Mouse (Mus musculus) macrophage (primary cell): ENCODE data around the gene Cdk5rap1. TPM values are rescaled to one million over a fixed set of nuclear protein-coding genes. Genes with fewer than 3 reads are reported as not detected.
"Not testable (repeated sequence)": the region's sequence is repeated elsewhere in the genome, so short reads cannot be mapped to it uniquely, and the experiment has no call there.

Source experiments
- H3K27ac ChIP-seq: fragments of 350-480 bp; formaldehyde crosslinking; 2 replicates; pipeline ENCODE4 v1.9.0; 2021
- H3K36me3 ChIP-seq: fragments of 350-480 bp; formaldehyde crosslinking; 2 replicates; pipeline ENCODE4 v1.9.0; 2021; ENCODE audit errors: inconsistent target
- H3K4me3 ChIP-seq: fragments of 350-480 bp; formaldehyde crosslinking; 2 replicates; pipeline ENCODE4 v1.9.0; 2021; ENCODE audit errors: inconsistent target
- H3K79me2 ChIP-seq: fragments of 350-480 bp; formaldehyde crosslinking; 2 replicates; pipeline ENCODE4 v1.9.0; 2021; ENCODE audit errors: inconsistent target
- WGBS: methylation state at CpG from one replicate; pipeline ENCODE4 v1.1.7; 2026; ENCODE audit warnings: inconsistent platforms; ENCODE audit not compliant: missing documents; 5-methylcytosine and 5-hydroxymethylcytosine counted together
- polyA plus RNA-seq: library from polyadenylated mRNA; stranded (reverse); fragments of 250-400 nt; gene quantifications from 3 replicates; pipeline ENCODE4 v1.2.4, GENCODE M21; 2018; ENCODE audit warnings: inconsistent platforms

Gene Cdk5rap1
- polyA plus RNA-seq, 1 experiment from 2014 or later, result 4.0 TPM

GRCm38 (mm10) chr2:154335572-154335971 is 37.2 kb downstream of the Cdk5rap1 start:
- 92% methylated on average over 4 of the region's 4 CpGs for WGBS

GRCm38 (mm10) chr2:154326852-154327251 is 46.0 kb downstream of the Cdk5rap1 start:
- WGBS, result 94% methylated on average over 3 of the region's 3 CpGs
- no peaks in the 10 kb centered on the region for H3K36me3 ChIP-seq
- H3K27ac ChIP-seq, result no peak overlapping the region
- no peak overlapping the region for H3K4me3 ChIP-seq
- H3K79me2 ChIP-seq, result no peaks in the 10 kb centered on the region

More at GRCm38 (mm10) chr2:154335572-154335971, 37.2 kb downstream of the Cdk5rap1 start:
- Histone ChIP-seq H3K4me3 (no peak overlapping the region), H3K27ac (no peak overlapping the region), H3K36me3 (peaks cover 8% of the 10 kb centered on the region; the same call in 1 of the 2 replicates), H3K79me2 (no peaks in the 10 kb centered on the region)

- WGBS, result 60% methylated on average over 2 of the region's 5 CpGs
- H3K36me3 ChIP-seq, H3K79me2 ChIP-seq, H3K4me3 ChIP-seq, H3K27ac ChIP-seq: not testable (repeated sequence)
Measured at GRCm38 (mm10) chr2:154313771-154314170, 59.0 kb downstream of the Cdk5rap1 start.

DNA sequence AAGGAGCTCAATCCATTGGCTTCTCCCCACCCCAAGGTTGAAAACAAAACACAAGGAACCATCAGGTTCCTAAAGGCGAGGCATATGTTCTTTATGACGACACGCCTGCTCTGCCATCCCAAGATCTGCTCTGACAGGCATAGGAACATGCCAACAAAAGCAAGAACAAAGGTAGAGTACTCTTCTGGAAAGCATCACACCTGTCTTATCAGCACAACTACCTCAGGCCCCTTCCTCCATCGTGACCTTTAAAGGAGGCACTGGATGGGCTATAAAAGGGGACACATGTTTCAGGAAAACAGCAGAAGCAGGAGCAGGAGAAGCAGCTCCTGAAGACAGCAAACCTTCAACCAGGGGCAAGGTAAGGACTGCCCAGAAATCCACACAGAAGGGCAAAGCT is 65.9 kb downstream of the Cdk5rap1 start, which contains the start of gene Bpifb9b:
Gene Bpifb9b, plus strand, starts transcription at position 301 of the 400 bp plus-strand sequence.
- not testable (repeated sequence) for H3K36me3 ChIP-seq, H3K27ac ChIP-seq, H3K79me2 ChIP-seq, H3K4me3 ChIP-seq
- WGBS, result 85% methylated on average over 4 of the region's 4 CpGs

DNA sequence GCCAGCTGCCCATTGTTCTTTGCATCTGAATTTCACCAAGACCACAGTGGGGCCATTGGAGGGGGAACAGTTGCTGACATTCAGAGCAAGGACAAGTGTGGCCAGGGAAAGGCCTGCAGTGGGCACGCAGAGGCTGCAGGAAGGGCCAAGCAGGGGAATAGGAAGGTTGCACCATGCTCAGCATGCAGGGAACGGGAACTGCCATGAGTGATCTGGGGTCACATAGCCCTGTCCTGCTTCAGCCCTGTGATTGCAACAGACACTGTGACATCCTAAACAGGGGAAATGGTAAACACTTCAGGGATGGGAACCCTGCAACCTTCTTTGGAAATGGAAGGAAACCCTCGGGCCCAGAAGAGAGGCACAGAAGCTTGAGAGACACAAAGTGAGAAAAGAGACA is 68.2 kb downstream of the Cdk5rap1 start:
- not testable (repeated sequence) for H3K4me3 ChIP-seq, H3K79me2 ChIP-seq, H3K27ac ChIP-seq, H3K36me3 ChIP-seq
- no CpG with 5 or more reads among the region's 3 CpGs for WGBS

- WGBS, result 97% methylated on average over 3 of the region's 3 CpGs
- H3K27ac ChIP-seq, result no peak overlapping the region
- no peak overlapping the region for H3K4me3 ChIP-seq
- H3K36me3 ChIP-seq, result no peaks in the 10 kb centered on the region
- H3K79me2 ChIP-seq, result no peaks in the 10 kb centered on the region
Measured at GRCm38 (mm10) chr2:154301763-154302162, 71.0 kb downstream of the Cdk5rap1 start.

GRCm38 (mm10) chr2:154300496-154300895 is 72.3 kb downstream of the Cdk5rap1 start:
- H3K79me2 ChIP-seq, result no peaks in the 10 kb centered on the region
- H3K27ac ChIP-seq, result no peak overlapping the region
- no peak overlapping the region for H3K4me3 ChIP-seq
- H3K36me3 ChIP-seq, result no peaks in the 10 kb centered on the region
- WGBS, result 15% methylated on average over 1 of the region's 1 CpGs

DNA sequence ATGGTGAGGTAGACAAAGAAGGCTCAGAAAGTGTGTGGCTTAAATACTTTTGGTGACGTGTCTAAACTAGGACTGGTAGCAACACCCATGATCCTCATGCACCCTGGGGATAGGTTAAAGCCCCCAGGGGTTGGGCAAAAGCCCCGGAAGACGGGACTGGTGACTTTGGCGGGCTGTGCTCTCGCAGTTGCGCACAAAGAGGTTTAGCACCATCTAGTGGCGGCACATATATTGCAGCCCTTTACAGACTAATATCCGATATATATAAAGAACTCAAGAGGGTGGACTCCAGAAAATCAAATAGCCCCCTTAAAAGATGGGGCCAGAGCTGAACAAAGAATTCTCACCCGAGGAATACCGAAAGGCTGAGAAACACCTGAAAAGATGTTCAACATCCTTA is 78.1 kb downstream of the Cdk5rap1 start:
- H3K36me3 ChIP-seq, H3K4me3 ChIP-seq: not testable (repeated sequence)
- WGBS, result 4% methylated on average over 9 of the region's 10 CpGs

GRCm38 (mm10) chr2:154292833-154293232 is 80.0 kb downstream of the Cdk5rap1 start:
- no peak overlapping the region for H3K27ac ChIP-seq
- WGBS, result 86% methylated on average over 1 of the region's 1 CpGs
- H3K4me3 ChIP-seq, result no peak overlapping the region
- no peaks in the 10 kb centered on the region for H3K36me3 ChIP-seq
- H3K79me2 ChIP-seq, result no peaks in the 10 kb centered on the region

More for the DNA sequence above, 78.1 kb downstream of the Cdk5rap1 start:
- H3K79me2 ChIP-seq, H3K27ac ChIP-seq: not testable (repeated sequence)

DNA sequence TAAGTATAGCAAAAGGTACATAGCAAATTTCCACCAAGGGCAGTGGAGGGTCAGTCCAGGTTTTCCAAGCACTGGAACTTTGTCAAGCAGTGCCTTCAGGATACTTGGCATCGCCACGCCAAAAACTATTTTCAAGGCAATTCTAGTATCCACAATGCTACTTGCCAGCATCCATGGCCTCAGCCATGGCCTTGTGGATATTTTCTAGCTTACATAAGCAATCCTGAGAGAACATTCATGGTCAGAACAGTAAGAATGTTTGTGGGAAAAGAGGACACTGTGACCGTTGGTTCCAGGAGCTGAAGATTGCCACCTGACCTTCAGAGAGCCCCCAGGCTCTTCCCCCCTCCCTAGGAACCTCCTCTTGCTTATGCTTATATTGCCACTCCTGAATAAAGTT is 80.9 kb downstream of the Cdk5rap1 start:
- not testable (repeated sequence) for H3K36me3 ChIP-seq, H3K27ac ChIP-seq, H3K4me3 ChIP-seq, H3K79me2 ChIP-seq
- 94% methylated on average over 3 of the region's 3 CpGs for WGBS

Other genes with a start within 250 kb of the Cdk5rap1 start
- not detected in 3 replicates for gene Bpifa3, start 242.7 kb downstream of the Cdk5rap1 start, polyA plus RNA-seq
- gene Bpifa1, start 230.1 kb downstream of the Cdk5rap1 start, polyA plus RNA-seq, result not detected in 3 replicates
- gene Bpifa5, start 210.4 kb downstream of the Cdk5rap1 start, polyA plus RNA-seq, result not detected in 3 replicates
- gene Bpifb1, start 182.2 kb downstream of the Cdk5rap1 start, polyA plus RNA-seq, result not detected in 3 replicates
- gene Bpifb5, start 149.3 kb downstream of the Cdk5rap1 start, polyA plus RNA-seq, result not detected in 3 replicates
- not detected in 3 replicates for gene Bpifb9a, start 115.2 kb downstream of the Cdk5rap1 start, polyA plus RNA-seq
- gene Bpifb9b, start 65.8 kb downstream of the Cdk5rap1 start, polyA plus RNA-seq, result not detected in 3 replicates
- gene Snta1, start 35.1 kb upstream of the Cdk5rap1 start, polyA plus RNA-seq, result 2.9 to 11.4 TPM (median 6.1 TPM) in 3 replicates
- 8.0 to 9.7 TPM (median 9.0 TPM) in 3 replicates for gene Cbfa2t2, start 63.5 kb upstream of the Cdk5rap1 start, polyA plus RNA-seq
- gene 1700003F12Rik, start 174.1 kb upstream of the Cdk5rap1 start, polyA plus RNA-seq, result 1.3 to 7.5 TPM (median 3.9 TPM) in 3 replicates
- not detected in 3 replicates for gene Actl10, start 178.8 kb upstream of the Cdk5rap1 start, polyA plus RNA-seq
- gene Necab3, start 185.9 kb upstream of the Cdk5rap1 start, polyA plus RNA-seq, result 0.10 to 0.91 TPM in 2 of 3 replicates, not detected in the other
- 14.1 to 33.2 TPM (median 21.6 TPM) in 3 replicates for gene E2f1, start 196.9 kb upstream of the Cdk5rap1 start, polyA plus RNA-seq
- 9.5 to 12.3 TPM (median 11.9 TPM) in 3 replicates for gene Pxmp4, start 230.7 kb upstream of the Cdk5rap1 start, polyA plus RNA-seq
- gene Zfp341, start 240.3 kb upstream of the Cdk5rap1 start, polyA plus RNA-seq, result 1.6 to 1.9 TPM (median 1.8 TPM) in 3 replicates
- gene 4930519P11Rik, start 240.4 kb upstream of the Cdk5rap1 start, polyA plus RNA-seq, result not detected in 3 replicates